Mouse (Mus musculus) cerebellum, adult 11 months (tissue): Measurements from ENCODE around the gene Sowahc.

Source experiments
- DNase-seq: peaks from one replicate; pipeline ENCODE4 v3.0.0; 2022

The Sowahc gene

DNA sequence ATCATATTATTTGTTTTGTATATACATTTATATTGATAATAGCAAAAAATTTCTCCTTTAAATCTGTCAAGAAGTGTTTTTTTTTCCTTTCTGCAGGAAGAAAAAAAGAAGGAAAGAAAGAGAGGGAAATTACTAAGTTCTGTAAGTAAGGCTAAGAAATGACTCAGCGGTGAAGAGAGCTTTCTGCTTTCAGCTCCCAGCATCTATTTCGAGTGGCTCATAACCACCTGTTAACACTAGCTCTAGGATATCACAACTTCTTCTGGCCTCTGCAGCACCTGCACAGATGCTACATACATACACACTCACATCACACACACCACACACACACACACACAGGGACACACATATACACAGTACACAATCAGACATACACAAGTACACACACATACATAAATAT, 34.8 kb downstream of the Sowahc start:
- DNase-seq: no peak

DNA sequence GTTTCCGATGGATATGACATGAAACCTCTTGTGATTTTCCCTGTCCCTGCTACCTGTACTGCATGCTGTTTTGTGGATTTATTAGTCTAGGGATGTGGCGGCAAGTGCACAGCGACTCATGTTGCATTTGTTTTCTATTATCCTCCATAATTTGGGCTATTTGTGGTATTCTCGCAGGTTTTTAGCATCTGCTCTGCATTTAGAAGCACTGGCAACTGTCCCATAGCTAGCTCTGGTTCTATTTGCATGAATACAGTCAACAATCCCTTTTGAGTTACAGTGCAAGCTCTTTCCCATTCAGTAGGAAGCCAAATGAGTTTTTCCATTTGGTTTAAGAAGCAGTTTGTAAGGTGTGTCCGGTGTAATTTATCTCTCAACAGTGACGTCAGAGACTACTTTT, 37.8 kb downstream of the Sowahc start:
- no peak for DNase-seq

DNA sequence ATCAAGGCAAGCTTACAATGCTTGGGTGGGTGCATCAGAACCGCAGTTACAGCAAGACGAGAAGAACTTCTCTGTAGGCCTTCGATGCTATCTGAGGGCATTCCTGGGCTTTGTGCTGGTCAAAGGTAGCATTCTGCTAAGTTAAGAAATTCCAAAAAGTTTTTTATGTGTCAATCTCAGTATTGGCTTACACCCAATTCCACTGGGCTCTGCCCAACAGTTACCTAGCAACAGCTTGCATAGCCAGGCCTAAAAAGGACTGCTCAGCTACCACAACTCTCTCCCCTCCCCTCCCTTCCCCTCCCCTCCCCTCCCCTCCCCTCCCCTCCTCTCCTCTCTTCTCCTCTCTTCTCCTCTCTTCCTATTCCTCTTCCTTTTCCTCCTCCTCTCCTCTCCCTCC, 39.9 kb downstream of the Sowahc start:
- DNase-seq: no peak

DNA sequence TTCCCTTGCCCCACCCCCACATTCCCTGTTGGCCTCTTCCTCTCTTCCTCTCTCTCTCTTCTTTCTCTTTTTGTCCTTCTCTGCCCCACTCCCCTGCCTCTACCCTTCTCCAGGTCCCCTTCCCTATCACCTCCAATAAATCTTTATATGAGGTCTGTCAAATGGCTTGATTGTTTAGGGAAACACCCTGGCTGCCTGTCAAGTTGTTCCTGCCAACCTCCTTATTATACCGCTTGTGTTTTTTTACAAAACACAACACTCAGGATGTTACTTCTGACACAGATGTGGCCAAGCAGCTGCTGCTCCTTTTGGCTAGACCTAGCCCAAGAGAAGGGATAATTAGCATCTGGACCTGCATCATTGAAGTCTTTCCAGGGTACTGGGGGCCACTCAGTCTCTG, 40.3 kb downstream of the Sowahc start:
- DNase-seq: no peak

DNA sequence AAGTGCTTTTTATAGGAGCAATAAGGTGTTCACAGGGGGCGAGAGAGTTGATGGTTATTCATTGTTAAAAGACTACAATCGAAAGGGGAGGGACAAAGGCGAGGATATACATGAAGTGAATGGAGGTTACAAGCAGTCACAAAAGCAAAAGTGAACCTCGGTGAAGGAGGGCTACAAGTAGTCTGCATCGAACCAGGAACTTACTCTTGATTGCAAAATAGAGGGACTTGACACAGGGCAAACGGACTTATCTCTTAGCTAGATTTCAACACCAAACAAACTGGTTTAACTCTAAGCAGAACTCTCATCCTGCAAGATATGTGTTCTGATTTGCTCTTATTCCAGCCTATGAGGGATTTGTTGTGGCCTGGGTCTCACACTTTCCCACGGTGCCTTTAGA, 41.2 kb downstream of the Sowahc start:
- no peak for DNase-seq

DNA sequence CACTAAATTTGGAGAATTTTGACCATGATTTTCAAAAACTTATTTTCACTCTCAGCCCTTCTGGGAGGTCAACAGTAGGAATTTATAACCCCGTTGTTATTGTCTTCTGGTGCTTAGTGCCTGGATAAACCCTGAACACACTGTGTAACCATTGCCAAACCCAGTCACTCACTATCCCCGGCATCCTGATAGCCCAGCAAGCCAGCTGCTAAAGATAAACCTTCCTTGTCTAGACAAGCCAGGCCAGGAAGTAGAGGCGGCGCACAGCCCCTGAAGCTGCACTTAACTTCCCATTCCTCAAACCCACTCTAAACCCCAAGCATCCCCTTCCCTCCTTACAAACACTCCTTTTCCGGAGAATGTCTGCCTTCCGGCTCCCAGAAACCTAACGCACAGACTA, 43.3 kb downstream of the Sowahc start:
- no peak for DNase-seq

DNA sequence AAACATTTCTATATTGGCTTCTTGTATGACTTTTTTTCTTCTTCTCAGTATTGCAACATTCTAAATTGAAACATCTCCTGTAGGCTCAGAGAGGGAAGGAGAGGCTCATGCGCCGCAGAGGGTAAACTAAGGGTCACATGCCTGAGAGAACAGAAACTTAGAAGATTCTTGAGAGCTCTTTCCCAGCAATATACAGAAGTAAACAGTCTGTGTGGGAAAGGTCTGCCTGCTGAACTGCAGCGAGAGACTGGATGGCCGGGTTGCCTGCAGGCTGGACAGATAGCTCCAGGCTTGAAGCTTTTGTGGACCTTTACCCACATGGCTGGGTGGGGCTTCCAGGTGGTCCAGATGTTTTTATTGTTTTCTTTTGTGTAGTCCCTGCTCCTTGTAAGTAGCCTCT, 43.9 kb downstream of the Sowahc start:
- no peak for DNase-seq

DNA sequence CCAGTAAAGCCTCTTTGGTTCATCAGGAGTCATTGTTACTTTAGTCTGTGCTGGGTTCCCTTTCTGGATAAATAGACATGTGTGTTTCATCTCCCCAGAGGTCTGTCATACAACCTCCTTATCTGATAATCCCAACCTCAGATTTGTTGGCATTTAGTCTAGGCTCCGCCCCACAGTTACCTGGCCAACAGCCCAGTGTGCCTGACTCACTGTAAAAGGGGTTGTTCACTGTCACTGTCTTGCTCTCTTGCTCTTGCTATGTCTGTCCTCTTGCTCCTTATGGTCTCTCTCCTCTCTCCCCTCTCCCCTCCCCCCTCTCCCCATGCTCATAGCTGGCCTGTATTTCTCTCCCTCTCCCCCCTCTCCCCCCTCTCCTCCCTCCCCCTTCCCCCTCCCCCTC, 44.3 kb downstream of the Sowahc start:
- no peak for DNase-seq

DNA sequence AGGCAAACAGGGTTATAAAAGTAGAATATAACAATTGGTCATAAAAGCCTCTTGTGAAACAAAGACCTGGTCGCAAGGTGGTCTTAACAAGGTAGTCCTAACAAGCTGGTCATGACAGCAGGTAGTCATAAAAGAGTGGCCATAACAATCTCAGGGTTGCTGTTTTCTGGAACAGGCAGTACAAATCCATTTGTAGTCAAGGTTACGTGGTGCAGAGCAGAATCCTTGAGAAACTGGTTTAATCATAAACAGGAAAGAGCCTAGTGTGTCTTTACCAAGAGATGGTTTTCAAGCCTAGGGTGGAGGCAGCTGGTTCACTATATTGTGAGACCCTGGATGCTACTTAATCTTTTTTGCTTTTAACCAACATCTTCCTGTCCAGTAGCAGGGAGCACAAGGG, 45.5 kb downstream of the Sowahc start:
- DNase-seq: no peak

DNA sequence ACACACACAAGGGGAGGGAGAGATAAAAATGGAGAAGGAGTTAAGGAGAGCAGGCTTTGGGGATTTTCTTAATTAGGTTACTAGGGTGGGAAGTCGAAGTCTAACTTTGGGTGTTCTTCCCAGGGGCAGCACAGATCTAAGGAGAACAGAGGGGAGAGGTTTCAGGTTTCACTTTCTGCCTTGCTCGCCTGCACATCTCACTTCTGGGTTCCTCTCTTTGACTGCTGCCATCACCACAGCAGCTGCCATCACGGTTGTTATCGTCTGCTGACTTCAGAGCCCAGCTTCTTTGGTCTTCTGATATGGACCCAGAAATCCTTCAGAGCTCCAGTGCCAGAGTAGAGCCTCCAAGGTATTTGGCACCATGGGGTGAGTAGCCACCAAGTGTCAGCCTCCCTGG, 46.4 kb downstream of the Sowahc start:
- no peak for DNase-seq

DNA sequence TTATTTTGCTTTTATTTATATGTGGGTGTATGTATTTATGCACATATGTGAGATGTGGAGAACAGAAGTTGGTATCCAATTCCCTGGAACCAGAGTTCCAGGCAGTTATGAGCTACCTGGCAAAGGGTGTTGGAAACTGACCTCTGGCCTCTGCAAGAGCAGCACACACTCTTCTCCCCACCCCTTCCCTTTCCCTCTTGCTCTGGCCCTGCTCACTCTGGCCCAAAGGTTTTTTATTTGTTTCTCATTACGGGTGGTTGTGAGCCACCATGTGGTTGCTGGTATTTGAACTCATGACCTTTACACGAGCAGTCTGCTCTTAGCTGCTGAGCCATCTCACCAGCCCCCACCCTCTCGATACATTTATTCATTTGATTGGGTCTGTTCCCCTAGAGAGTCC, 47.0 kb downstream of the Sowahc start:
- DNase-seq: no peak

DNA sequence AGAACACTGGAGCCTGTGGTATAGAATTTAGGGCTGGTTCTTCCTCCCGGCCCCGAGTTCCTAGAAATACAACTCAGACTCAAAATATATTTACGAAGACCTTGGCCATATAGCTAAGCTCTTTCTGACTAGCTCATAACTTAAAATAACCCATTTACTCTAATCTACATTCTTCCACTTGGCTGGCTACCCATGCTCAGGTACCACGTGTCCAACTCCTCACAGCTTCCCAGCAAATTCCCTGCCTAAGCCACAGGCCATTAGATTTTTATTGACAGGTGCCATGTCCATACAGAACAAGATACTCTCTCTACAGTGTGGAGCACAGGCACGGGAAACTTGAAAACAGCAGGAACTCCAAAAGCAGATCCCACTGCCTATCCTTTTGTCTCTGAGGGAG, 54.0 kb downstream of the Sowahc start:
- no peak for DNase-seq
